Mouse (Mus musculus) megakaryocyte progenitor cell, adult 5-6 weeks (primary cell): ENCODE measurements around the gene Med15. TPM values are rescaled to one million over a fixed set of nuclear protein-coding genes. Genes with fewer than 3 reads are reported as not detected.

Experiments used
- ATAC-seq: replicated peaks from 2 replicates; pipeline ENCODE4 v1.8.0; 2016; ENCODE audit warnings: mild to moderate bottlenecking, moderate TSS enrichment, inconsistent platforms; ENCODE audit not compliant: poor library complexity
- total RNA-seq, 2 experiments: library from RNA; stranded (forward) in 1 of 2; stranded (reverse) in 1 of 2; fragments of 157-497, 149-512 nt in 1 of 2; fragments of 200-1000 nt in 1 of 2; gene quantifications; 2 replicates each; pipeline versions ENCODE4 v1.2.3 to v1.2.4; 2015 to 2017

The Med15 gene
- total RNA-seq, 2 experiments from 2014 or later = 15.5 to 43.0 TPM

- peak; percentile 83 for ATAC-seq
Observed at GRCm38 (mm10) chr16:17652607-17653006, 80.1 kb downstream of the Med15 start.

GRCm38 (mm10) chr16:17650711-17651110 lies 82.0 kb downstream of the Med15 start:
- ATAC-seq = no peak

GRCm38 (mm10) chr16:17649925-17650605 lies 82.6 kb downstream of the Med15 start:
- ATAC-seq = no peak

GRCm38 (mm10) chr16:17647566-17648340 lies 84.9 kb downstream of the Med15 start:
- no peak for ATAC-seq

GRCm38 (mm10) chr16:17647156-17647555 lies 85.5 kb downstream of the Med15 start:
- no peak for ATAC-seq

GRCm38 (mm10) chr16:17646310-17647114 lies 86.2 kb downstream of the Med15 start, which contains the start of gene Ccdc74a:
Gene Ccdc74a, plus strand, starts transcription at chr16:17646470.
- peak; percentile 86 for ATAC-seq

GRCm38 (mm10) chr16:17643437-17643990 lies 89.2 kb downstream of the Med15 start:
- no peak for ATAC-seq

- no peak for ATAC-seq
Observed at GRCm38 (mm10) chr16:17642311-17642710, 90.4 kb downstream of the Med15 start.

- ATAC-seq = no peak
Observed at GRCm38 (mm10) chr16:17641301-17641700, 91.4 kb downstream of the Med15 start.

GRCm38 (mm10) chr16:17640706-17641105 lies 92.0 kb downstream of the Med15 start:
- ATAC-seq = no peak

- no peak for ATAC-seq
Observed at GRCm38 (mm10) chr16:17639951-17640350, 92.7 kb downstream of the Med15 start.

- no peak for ATAC-seq
Observed at GRCm38 (mm10) chr16:17639081-17639480, 93.6 kb downstream of the Med15 start.

GRCm38 (mm10) chr16:17638036-17638628 lies 94.6 kb downstream of the Med15 start:
- peak; percentile 93 for ATAC-seq

GRCm38 (mm10) chr16:17637610-17638009 lies 95.1 kb downstream of the Med15 start:
- ATAC-seq = 0 out of 2 replicates have a peak, but pooled peaks have one; percentile 5

GRCm38 (mm10) chr16:17636904-17637303 lies 95.8 kb downstream of the Med15 start:
- no peak for ATAC-seq

GRCm38 (mm10) chr16:17633481-17634181 lies 99.1 kb downstream of the Med15 start:
- no peak for ATAC-seq

GRCm38 (mm10) chr16:17632580-17632979 lies 100.1 kb downstream of the Med15 start:
- ATAC-seq = no peak

GRCm38 (mm10) chr16:17626269-17626555 lies 106.5 kb downstream of the Med15 start:
- no peak for ATAC-seq

- peak; percentile 85 for ATAC-seq
Observed at GRCm38 (mm10) chr16:17625488-17626268, 107.0 kb downstream of the Med15 start.
